Mouse (Mus musculus) forebrain, embryonic 11.5 days (tissue): ENCODE results near the gene Sirt5. TPM values are rescaled to one million over a fixed set of nuclear protein-coding genes. Genes with fewer than 3 reads are reported as not detected.

Experiments used
- ATAC-seq: fragments of 200-750 bp; cut with Nextera tagmentation; replicated peaks from 2 replicates; pipeline ENCODE4 v1.8.0; 2017; ENCODE audit warnings: moderate TSS enrichment; ENCODE audit not compliant: low FRiP score
- DNase-seq: peaks from one replicate; pipeline ENCODE4 v3.0.0-alpha.2; 2017; ENCODE audit warnings: low spot score
- H3K27ac ChIP-seq: fragments of 300-500 bp; sonication (generic); 2 replicates; pipeline ENCODE4 v1.5.1; 2014; ENCODE audit warnings: low read depth, low read length
- H3K27me3 ChIP-seq: fragments of 300-500 bp; sonication (generic); 2 replicates; pipeline ENCODE4 v1.6.1; 2014; ENCODE audit warnings: mild to moderate bottlenecking, low read length, mixed read lengths; ENCODE audit not compliant: control insufficient read depth, insufficient read depth
- H3K36me3 ChIP-seq: fragments of 300-500 bp; sonication (generic); 2 replicates; pipeline ENCODE4 v1.6.1; 2014; ENCODE audit warnings: mild to moderate bottlenecking, low read length, moderate library complexity, mixed read lengths; ENCODE audit not compliant: control insufficient read depth, insufficient read depth
- H3K4me1 ChIP-seq: fragments of 300-500 bp; sonication (generic); replicated peaks from 2 replicates; pipeline ENCODE4 v1.6.1; 2014; ENCODE audit warnings: low read length, mixed read lengths; ENCODE audit not compliant: control insufficient read depth, insufficient read depth
- H3K4me2 ChIP-seq: fragments of 300-500 bp; sonication (generic); 2 replicates; pipeline ENCODE4 v1.6.1; 2014; ENCODE audit warnings: low read depth, mild to moderate bottlenecking, low read length, moderate library complexity, mixed read lengths; ENCODE audit not compliant: severe bottlenecking
- H3K4me3 ChIP-seq: fragments of 300-500 bp; sonication (generic); 2 replicates; pipeline ENCODE4 v1.5.1; 2014; ENCODE audit warnings: low read depth, low read length
- H3K9ac ChIP-seq: fragments of 300-500 bp; sonication (generic); 2 replicates; pipeline ENCODE4 v1.6.1; 2014; ENCODE audit warnings: low read length
- H3K9me3 ChIP-seq: fragments of 300-500 bp; sonication (generic); 2 replicates; pipeline ENCODE4 v1.6.1; 2016; ENCODE audit warnings: low read length, mixed read lengths; ENCODE audit not compliant: control insufficient read depth
- WGBS: fragments of 180-500 bp; shearing (Covaris S2); extraction: QIAGEN DNeasy Blood & Tissue Kit; methylation state at CpG from one replicate; pipeline ENCODE4 v1.1.7; 2014; 5-methylcytosine and 5-hydroxymethylcytosine counted together
- polyA plus RNA-seq: library from polyadenylated mRNA; unstranded; fragments of >200 nt; fragmentation: Nextera tagmentation; extraction: Ambion mirVana; gene quantifications from 2 replicates; pipeline ENCODE4 v1.2.1, GENCODE M21; 2014

The Sirt5 gene
- polyA plus RNA-seq: 28.9 and 30.6 TPM in 2 replicates

GRCm38 (mm10) chr13:43364985-43365824 lies at the start of gene Sirt5:
Gene Sirt5 (plus strand): TSS chr13:43365496.
- H3K9ac ChIP-seq: peak within 1 kb of the TSS; percentile 79
- H3K36me3 ChIP-seq: no peaks in the 10 kb centered on the region
- WGBS: 15% methylated on average over 42 of the region's 42 CpGs
- H3K4me2 ChIP-seq: peak within 1 kb of the TSS; percentile 80
- H3K27ac ChIP-seq: peak within 1 kb of the TSS; percentile 57; the same call in 1 of the 2 replicates
- no peaks in the 10 kb centered on the region for H3K9me3 ChIP-seq
- H3K4me3 ChIP-seq: peak within 1 kb of the TSS; percentile 56
- DNase-seq: peak; percentile 97
- H3K27me3 ChIP-seq: no peaks in the 10 kb centered on the region
- peaks cover 5% of the 10 kb centered on the region; the same call in 1 of the 2 replicates for H3K4me1 ChIP-seq
- peak; percentile 97 for ATAC-seq

- 79% methylated on average over 5 of the region's 5 CpGs for WGBS
Measured at GRCm38 (mm10) chr13:43317411-43317810, 47.9 kb upstream of the Sirt5 start.

GRCm38 (mm10) chr13:43319396-43319795 lies 45.9 kb upstream of the Sirt5 start:
- Histone ChIP-seq H3K4me3 (no peak overlapping the region), H3K4me1 (no peaks in the 10 kb centered on the region), H3K9ac (no peak overlapping the region), H3K4me2 (no peak overlapping the region), H3K36me3 (no peaks in the 10 kb centered on the region), H3K27me3 (no peaks in the 10 kb centered on the region), H3K9me3 (no peaks in the 10 kb centered on the region), H3K27ac (no peak overlapping the region)
- ATAC-seq (no peak), DNase-seq (no peak)
- WGBS: 85% methylated on average over 3 of the region's 3 CpGs

More at GRCm38 (mm10) chr13:43317411-43317810, 47.9 kb upstream of the Sirt5 start:
- no peak overlapping the region for H3K27ac ChIP-seq
- no peaks in the 10 kb centered on the region for H3K9me3 ChIP-seq
- no peak overlapping the region for H3K4me2 ChIP-seq
- H3K9ac ChIP-seq: no peak overlapping the region
- no peak for DNase-seq
- H3K4me1 ChIP-seq: no peaks in the 10 kb centered on the region
- ATAC-seq: no peak
- no peak overlapping the region for H3K4me3 ChIP-seq
- no peaks in the 10 kb centered on the region for H3K36me3 ChIP-seq
- H3K27me3 ChIP-seq: no peaks in the 10 kb centered on the region

- no peak overlapping the region for H3K9ac ChIP-seq
- DNase-seq: no peak
- H3K4me1 ChIP-seq: no peaks in the 10 kb centered on the region
- H3K9me3 ChIP-seq: no peaks in the 10 kb centered on the region
- ATAC-seq: no peak
- WGBS: 77% methylated on average over 2 of the region's 2 CpGs
- no peaks in the 10 kb centered on the region for H3K36me3 ChIP-seq
- H3K27ac ChIP-seq: no peak overlapping the region
- H3K4me3 ChIP-seq: no peak overlapping the region
- H3K4me2 ChIP-seq: no peak overlapping the region
- no peaks in the 10 kb centered on the region for H3K27me3 ChIP-seq
Measured at GRCm38 (mm10) chr13:43321492-43321891, 43.8 kb upstream of the Sirt5 start.

- Histone ChIP-seq H3K9me3 (no peaks in the 10 kb centered on the region), H3K4me2 (no peak overlapping the region), H3K27ac (no peak overlapping the region), H3K9ac (no peak overlapping the region), H3K27me3 (no peaks in the 10 kb centered on the region), H3K4me3 (no peak overlapping the region), H3K4me1 (no peaks in the 10 kb centered on the region), H3K36me3 (no peaks in the 10 kb centered on the region)
- no peak for DNase-seq
- 62% methylated on average over 1 of the region's 1 CpGs for WGBS
- ATAC-seq: no peak
Measured at GRCm38 (mm10) chr13:43325427-43325826, 39.9 kb upstream of the Sirt5 start.

GRCm38 (mm10) chr13:43331721-43332444 lies 33.4 kb upstream of the Sirt5 start:
- WGBS: 73% methylated on average over 11 of the region's 11 CpGs
- Histone ChIP-seq H3K4me1 (no peaks in the 10 kb centered on the region), H3K4me2 (no peak overlapping the region), H3K27me3 (no peaks in the 10 kb centered on the region), H3K9ac (no peak overlapping the region), H3K9me3 (no peaks in the 10 kb centered on the region), H3K36me3 (no peaks in the 10 kb centered on the region), H3K27ac (no peak overlapping the region), H3K4me3 (no peak overlapping the region)
- DNase-seq (no peak), ATAC-seq (no peak)

GRCm38 (mm10) chr13:43332591-43332990 lies 32.7 kb upstream of the Sirt5 start:
- no peaks in the 10 kb centered on the region for H3K36me3 ChIP-seq
- WGBS: 43% methylated on average over 7 of the region's 7 CpGs

GRCm38 (mm10) chr13:43336425-43337221 lies 28.7 kb upstream of the Sirt5 start:
- Histone ChIP-seq H3K27me3 (no peaks in the 10 kb centered on the region), H3K9ac (no peak overlapping the region), H3K27ac (no peak overlapping the region), H3K4me2 (no peak overlapping the region), H3K4me3 (no peak overlapping the region), H3K4me1 (0 out of 2 replicates have a peak, but pooled peaks cover 4% of the 10 kb centered on the region), H3K36me3 (no peaks in the 10 kb centered on the region), H3K9me3 (no peaks in the 10 kb centered on the region)
- no peak for DNase-seq
- ATAC-seq: no peak
- WGBS: 85% methylated on average over 12 of the region's 12 CpGs

More at GRCm38 (mm10) chr13:43332591-43332990, 32.7 kb upstream of the Sirt5 start:
- Histone ChIP-seq H3K9me3 (no peaks in the 10 kb centered on the region), H3K27me3 (no peaks in the 10 kb centered on the region), H3K4me1 (no peaks in the 10 kb centered on the region), H3K4me2 (no peak overlapping the region), H3K4me3 (no peak overlapping the region), H3K9ac (no peak overlapping the region), H3K27ac (no peak overlapping the region)
- ATAC-seq (no peak), DNase-seq (no peak)
